Mouse (Mus musculus) neural tube, embryonic 10.5 days (tissue): ENCODE data around the gene Spata25.
"Not testable (repeated sequence)": the region's sequence is repeated elsewhere in the genome, so short reads cannot be mapped to it uniquely, and the experiment has no call there.

ENCODE experiments used
- DNase-seq: peaks from one replicate; pipeline ENCODE4 v3.0.0-alpha.2; 2017; ENCODE audit warnings: low spot score; ENCODE audit errors: extremely low spot score

Gene Spata25

DNA sequence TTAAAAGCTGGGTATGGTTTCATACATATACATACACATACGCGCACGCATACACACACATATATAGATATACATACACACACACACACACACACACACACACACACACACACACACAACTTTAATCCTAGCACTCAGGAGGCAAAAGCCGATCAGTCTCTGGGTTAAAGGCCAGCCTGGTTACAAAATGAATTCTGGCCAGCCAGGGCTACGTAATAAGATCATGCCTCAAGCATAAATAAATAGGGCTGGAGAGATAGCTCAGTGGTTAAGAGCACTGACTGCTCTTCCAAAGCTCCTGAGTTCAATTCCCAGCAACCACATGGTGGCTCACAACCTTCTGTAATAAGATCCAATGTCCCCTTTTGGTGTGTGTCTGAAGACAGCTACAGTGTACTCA, 27.2 kb upstream of the Spata25 start:
- not testable (repeated sequence) for DNase-seq

DNA sequence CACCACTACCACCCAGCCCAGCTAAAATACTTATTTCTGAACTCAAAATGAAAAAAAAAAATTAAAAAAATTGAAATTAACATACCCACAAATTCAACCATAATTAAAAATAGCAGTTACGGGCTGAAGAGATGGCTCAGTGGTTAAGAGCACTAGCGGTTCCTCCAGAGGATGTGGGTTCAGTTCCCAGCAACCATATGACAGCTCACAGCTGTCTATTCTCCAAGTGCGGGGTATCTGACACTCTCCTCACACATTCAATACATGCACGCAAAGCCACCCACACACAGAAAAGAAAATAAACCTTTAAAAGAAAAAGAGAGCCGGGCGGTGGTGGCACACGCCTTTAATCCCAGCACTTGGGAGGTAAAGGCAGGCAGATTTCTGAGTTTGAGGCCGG, 21.7 kb upstream of the Spata25 start:
- DNase-seq = no peak

DNA sequence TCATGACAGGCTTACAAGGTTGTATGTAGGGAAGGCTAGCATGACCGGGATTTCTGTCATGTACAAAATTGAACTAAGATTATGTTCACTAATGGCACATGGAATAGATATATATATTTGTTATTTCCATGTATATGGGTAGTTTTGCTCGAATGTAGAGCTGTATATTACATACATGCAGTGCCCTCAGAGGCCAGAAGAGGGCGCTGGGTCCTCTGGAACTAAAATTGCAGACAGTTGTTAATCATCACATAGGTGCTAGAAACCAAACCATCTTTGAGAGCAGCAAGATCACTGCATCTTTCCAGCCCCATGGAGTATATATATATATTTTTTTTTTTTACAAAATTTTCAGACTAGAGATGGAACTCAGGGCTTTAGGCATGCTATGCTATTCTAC, 17.4 kb upstream of the Spata25 start:
- no peak for DNase-seq

DNA sequence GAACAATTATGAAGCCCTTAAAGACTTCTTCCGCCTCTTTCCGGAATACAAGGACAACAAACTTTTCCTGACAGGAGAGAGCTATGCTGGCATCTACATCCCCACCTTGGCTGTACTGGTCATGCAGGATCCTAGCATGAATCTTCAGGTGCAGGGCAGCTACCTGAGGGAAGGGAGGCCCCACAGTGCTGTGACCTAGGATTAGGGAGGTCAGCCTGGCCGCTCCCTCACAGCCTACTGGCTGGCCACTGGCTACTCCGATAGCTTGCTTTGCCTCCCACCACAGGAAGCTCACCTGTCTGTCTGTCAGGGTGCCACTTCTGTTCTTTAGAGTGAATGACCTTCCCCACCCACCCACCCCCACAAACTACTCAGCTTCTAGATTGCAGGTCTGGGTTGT, 6.8 kb upstream of the Spata25 start:
- no peak for DNase-seq

DNA sequence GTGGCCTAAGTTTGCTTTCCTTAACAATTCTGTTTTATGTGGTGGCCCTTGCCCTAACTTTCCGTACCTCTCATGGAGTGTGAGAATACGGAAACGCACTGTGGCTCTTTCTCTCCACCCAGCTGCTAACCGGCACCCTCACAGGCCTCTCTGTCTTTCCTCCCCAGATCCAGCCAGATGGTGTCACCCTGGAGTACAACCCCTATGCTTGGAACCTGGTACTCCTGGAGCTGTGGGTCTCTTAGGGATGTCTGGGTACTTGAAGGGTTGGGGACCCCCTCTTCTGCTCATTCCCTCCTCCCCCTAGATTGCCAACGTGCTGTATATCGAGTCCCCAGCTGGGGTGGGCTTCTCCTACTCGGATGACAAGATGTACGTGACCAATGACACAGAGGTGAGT, 6.2 kb upstream of the Spata25 start:
- no peak for DNase-seq

DNA sequence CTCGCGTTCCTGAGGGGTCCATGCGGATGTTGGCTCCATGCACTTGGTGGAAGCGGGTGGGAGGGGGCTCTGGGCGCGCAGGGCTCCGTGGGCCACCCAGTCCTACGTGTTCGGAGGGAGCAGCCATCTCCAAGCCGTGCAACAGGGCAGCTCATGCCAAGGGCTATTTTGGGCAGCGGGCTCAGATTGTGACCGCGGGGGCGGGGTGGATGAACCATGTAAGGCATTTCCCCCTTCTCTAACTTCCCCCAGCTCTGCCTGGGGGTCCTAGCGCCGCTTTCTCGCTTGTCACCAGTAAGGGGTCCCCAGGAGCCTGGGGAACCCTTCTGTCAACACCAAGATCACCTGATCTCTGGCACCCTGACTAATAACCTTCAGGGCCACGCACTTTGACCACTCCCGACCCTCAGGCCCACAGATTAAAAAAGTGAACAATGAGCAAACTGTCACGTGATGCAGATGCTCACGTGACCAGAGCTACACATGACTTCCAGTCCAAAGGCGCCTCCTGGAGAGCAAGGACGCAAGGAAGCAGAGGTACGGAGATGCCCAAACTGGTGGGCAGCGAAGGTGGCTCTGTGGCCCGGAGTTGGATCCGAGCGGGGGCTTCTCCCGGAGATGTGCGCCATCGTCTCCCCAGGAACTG, 5.1 kb upstream of the Spata25 start, which contains the start of gene Neurl2:
Neurl2 (minus strand) TSS at position 143 of the 646 bp plus-strand sequence.
- DNase-seq = peak; percentile 98

DNA sequence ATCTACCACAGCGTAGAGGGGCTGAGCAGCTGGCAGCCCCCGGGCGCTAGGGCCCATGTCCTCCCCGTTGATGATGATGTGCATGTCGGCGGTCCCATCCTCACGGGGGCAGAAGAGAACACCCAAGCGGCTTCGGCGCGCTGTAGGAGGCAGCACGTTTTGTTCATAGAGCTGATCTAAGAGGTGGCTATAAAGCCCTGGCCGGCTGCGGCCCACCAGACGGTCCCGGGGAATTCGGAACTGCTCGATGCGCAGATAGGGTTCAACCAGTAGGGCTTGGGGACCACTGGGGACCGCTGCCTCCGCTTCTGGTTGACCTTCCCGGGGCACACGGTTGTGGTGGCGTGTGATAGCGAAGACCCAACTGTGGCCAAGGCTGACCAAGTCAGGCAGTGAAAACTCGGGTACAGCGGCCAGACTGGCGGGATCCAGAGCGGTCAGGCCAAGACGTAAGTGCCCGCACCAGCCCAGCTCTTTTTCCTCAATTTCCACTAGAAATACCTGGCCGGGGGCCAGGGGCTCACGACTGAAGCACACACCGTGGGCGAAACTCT, 4.5 kb upstream of the Spata25 start, which contains the start of gene Ctsa:
Ctsa (plus strand) TSS at position 126 of the 554 bp plus-strand sequence.
- DNase-seq = peak; percentile 65

DNA sequence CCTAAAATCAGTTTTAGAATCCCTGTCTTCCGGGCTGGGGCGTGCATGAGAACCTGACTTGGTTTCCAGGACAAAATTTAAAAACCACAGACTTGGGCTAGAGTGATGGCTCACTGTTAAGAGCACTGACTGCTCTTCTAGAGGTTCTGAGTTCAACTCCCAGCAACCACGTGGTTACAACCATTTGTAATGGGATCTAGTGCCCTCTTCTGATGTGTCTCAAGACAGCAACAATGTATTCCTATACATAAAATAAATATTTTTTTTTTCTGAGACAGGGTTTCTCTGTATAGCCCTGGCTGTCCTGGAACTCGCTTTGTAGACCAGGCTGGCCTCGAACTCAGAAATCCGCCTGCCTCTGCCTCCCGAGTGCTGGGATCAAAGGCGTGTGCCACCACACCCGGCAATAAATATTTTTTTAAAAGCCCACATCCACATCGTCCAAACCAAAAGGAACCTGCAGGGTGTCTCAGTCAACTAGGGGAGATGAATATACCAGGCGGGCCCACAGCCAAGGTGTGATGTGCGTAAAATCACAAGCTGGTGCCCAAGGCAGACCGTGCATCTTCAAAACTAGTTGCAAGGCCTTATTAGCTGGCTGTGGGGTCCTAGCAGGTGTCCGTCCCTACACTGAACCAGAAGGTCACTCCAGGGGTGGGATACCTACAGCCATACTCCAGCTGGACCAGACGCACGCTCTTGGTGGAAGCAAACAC, 3.9 kb upstream of the Spata25 start:
- DNase-seq = no peak

DNA sequence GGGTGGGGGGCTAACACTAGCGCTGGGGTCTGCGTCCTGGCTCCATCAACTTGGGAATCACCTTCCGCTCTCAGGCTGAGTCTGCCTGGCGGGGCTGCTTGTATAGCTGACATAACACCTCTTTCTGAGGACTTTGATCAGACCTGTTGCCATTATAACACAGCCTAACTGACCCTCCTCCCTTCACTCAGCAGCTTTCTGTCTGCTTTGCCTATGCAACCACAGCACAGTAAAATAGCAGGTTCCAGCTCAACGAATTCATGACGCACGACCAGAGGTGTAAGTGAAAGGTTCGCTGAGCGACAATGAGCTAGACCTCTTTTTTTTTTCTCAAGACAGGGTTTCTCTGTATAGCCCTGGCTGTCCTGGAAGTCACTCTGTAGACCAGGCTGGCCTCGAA, 2.7 kb upstream of the Spata25 start:
- DNase-seq = no peak

DNA sequence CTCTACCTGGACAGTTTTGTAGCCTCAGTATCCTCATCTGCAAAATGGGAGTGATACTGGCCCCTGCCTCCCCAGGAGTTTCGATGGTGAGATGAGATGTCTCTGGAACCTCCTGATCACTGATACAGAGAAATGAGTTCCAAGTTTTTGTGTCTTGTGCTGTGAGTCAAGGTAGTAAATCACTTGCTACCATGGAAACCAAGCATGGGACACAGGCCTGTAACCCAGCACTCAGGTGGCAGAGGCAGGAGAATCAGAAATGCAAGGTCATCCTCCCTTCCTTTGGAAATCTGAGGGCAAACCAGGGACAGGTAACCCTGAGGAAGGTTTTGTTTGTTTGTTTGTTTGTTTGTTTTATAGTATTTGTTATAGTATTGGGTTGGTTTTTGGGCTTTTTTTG, 753 bp upstream of the Spata25 start:
- no peak for DNase-seq

DNA sequence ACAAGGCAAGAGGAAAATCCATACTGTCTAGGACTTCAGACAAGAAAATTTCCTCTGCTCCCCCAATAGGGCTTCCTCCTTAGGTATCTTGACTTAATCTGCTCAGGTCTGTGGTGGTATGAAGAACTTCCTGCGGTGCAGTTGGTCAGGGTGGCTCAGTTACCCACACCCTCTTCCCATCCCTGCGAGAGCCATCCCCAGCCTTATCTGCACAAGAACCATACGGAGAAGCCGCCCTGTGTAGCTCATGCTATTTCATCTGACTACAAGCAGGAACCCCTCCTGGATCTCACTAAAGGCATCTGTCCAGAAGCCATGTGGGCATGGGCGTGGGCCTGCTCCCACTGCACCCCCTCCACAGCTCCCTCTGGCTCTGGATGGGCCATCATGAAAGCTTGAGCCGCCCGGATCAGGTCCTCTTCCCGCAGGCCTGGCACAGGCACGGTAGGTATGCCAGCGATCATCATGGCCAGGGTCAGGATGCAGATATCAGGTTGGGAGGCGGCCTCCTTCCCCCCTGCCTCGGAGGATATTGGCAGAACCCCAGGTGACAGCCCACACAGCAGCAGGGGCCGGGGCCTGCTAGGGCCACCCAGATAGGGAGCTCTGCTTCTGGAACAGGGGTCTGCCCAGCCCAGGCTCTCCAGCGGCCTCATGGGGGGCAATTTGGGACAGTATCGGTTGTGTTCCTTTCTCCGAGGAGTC, 1.0 kb downstream of the Spata25 start:
- DNase-seq = no peak

DNA sequence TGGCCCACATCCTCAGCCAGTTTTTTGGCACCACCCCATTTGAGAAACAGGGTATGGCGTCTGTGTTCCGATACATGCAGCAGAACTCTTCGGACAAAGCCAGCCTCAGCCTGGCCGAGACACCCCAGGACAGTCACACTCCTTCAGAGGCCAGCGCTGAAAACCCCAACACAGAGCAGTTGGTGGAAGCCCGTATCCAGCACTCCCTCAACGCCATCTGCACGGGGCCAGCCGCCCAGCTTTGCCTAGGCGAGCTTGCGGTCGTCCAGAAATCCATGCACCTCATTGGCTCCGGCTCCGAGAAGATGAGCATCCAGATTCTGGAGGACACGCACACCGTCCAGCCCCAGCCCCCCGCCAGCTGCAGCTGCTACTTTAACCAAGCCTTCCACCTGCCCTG, 2.8 kb downstream of the Spata25 start:
- no peak for DNase-seq

DNA sequence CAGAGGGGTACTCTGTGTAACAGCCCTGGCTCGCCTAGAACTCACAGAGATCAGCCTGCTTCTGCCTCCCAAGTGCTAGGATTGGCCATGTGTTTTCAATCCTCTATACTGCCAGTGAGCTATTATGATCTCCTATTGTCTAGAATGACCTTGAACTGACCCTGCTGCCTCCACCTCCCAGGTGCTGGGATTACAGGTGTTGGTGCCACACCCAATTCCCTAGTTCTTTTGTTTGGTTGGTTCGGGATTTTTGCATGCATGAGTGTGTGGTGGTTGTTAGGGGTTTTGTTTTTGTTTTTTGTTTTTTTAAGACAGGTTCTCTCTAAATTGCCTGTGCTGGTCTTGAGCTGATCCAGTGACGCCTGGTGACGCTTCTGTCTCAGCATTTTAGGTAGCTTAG, 4.4 kb downstream of the Spata25 start:
- DNase-seq = no peak

DNA sequence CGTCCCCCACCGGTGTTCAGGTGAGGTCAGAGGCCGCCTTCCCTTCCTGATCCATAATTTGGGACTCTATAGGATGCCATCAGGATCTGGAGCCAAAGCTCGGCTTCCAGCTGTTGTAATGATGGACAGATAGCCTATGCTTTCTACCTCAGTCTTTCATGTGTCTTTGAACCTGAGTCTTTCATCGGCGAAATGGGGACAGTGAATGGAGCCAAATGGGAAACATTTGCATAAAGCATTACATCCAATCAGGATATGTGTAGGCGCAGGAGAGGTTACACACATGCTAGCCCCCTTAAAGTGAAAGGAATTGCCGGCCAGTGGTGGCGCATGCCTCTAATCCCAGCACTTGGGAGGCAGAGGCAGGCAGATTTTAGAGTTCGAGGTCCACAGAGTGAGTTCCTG, 5.2 kb downstream of the Spata25 start:
- DNase-seq = no peak

DNA sequence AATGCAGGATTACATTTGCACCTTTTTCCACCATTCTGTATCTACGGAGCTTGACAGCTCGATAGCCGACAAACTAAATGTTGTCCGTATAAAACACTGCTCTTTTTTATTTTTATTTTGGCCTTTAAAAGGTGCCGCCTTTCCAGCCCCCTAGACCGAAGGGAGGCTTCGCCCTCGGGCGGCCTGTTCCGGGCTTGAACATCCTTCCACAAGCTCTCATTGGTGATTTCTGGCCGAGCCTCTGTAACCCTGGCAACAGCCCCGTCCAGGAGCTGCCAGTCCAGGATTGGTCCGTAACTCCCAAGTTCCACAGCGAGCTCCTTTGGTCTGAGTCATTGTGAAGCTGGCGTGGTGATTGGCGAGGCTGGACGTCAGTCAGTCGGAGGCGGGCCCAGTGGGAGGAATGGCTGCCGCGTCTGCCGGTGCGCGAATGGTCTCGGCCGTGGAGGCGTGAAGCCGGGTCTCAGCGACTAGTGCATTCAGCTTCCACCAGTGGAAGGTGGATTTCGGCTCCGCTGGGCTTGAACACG, 5.6 kb downstream of the Spata25 start, which contains the start of gene Zswim1:
Zswim1 (plus strand) TSS at position 51 of the 530 bp plus-strand sequence.
- peak; percentile 98 for DNase-seq

DNA sequence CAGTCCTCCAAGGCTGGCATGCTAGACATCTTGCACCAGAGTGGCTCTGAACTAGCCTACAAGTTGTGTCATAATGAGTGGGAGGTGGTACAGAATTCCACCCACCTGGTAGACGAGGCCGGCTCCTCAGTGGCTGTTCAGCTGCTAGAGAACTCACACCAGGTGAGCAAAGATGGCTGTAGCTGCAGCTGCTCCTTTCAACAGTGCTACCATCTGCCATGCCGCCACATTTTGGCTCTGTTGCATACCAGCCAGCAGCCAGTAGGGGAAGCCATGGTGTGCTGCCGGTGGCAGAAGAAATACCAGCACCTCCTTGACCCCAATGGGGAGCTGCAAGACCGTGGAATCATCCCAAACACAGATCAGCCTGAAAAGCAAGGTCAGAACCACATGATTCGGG, 7.3 kb downstream of the Spata25 start:
- DNase-seq = no peak

DNA sequence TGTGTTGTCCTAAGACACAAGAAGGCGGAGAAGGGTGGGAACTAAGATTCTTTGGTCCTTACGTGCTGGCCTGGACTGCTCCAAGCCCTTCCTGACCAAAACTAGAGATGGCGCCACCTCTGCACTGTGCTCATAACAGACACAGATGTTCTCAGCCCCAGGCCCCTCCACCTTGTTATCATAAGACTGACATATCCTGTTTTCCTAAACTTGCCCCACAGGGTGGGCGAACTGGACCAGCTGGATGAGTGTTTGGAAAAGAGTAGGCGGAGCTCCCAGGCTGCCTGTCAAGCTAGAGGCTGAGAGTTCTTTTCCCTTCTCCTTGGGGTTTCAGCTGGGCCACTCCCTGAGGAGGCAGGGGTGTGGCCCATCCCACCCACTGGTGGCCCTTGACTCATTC, 10.6 kb downstream of the Spata25 start:
- no peak for DNase-seq

DNA sequence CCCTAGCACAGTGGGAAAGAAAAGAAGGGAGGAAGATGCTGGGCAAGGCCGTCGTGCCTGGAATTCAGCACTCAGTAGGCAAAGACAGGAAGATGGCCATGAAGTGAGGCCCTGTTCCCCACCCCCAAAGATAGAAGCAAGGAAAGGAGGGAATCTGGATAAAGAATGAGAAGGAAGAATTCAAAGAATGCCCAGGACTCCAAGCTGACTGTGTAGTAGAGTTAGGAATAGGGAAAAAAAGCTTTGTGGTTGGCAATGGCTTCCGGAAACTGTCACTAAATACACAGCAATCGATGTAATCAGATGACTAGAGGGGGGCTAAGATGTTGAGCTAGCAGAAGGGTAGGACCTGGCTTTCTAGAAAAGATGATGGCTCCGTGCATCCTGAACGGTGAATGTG, 11.1 kb downstream of the Spata25 start:
- DNase-seq = no peak

DNA sequence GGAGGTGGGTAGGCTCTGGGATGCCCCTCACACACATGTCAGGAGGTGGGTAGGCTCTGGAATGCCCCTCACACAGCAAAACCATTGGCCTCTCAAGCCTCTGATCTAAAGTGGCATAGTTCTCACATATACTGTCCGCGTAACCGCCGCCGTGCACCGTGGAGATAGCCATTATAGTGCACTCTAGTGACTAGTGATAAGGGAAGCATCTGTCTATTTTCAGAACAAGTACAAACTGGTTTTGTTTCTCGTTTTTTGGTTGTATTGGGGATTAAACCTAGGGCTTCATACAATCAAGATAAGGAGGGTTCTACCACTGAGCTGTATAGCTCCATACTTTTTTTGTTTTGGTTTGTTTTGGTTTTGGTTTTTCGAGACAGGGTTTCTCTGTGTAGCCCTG, 12.5 kb downstream of the Spata25 start:
- no peak for DNase-seq

DNA sequence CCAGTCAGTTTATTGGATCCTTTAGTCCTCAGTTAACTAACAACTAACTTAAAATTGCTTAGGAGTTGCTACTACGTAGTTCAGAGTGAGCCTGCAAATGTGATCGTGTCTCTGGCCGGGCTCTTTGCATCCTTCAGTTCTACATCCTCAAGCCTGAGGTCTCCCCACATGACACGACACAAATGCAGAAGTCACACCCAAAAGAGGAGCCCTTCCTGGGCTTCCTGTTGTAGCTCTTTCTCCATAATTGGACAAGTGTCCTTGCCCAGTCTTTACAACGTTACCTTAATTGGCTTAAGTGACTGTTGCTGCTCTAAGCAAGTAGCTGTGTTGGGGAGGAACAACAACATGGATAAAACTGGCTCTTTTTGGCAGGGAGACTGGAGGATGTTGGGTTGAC, 13.0 kb downstream of the Spata25 start:
- no peak for DNase-seq

DNA sequence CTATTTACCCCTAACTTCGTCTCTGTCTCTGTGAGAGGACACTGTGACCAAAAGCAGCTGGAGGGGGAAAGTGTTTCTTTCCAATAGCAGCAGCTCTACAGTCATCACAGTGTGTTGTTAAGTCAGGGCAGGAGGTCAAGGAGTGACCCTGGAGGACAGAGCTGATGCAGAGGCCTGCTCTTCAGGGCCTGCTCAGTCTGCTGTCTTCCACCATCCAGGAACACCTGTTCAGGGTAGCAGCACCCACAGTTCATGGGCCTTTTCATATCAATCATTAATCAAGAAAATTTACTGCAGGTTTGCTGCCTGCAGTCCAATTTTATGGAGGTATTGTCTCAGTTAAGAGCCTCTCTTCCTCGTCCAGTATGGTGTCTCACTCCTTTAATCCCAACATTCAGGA, 14.8 kb downstream of the Spata25 start:
- no peak for DNase-seq

DNA sequence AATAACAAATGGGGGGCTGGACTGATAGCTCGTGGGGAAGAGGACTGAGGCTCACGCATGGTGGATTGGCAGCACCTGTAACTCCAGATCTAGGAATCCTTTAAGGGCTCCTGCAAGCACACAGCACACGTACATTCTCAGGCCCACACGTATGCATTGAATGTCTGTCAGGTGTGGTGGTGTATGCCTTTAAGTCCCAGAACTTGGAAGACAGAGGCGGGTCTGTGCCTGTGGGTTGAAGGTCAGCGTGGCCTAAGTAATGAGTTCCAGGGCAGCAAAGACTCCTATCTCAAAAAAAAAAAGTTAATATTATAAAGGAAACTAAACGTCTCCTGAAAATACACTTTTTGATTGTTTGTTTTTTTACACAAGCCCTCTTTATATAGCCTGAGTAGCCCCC, 21.7 kb downstream of the Spata25 start:
- DNase-seq = no peak
